Mouse (Mus musculus) heart, embryonic 10.5 days (tissue): ENCODE results near the gene Fam133b. TPM values are rescaled to one million over a fixed set of nuclear protein-coding genes. Genes with fewer than 3 reads are reported as not detected.

Experiments
- DNase-seq: peaks from one replicate; pipeline ENCODE4 v3.0.0-alpha.2; 2017; ENCODE audit warnings: low spot score
- H3K27ac ChIP-seq: fragments of 300-500 bp; sonication (generic); 2 replicates; pipeline ENCODE4 v1.5.1; 2016; ENCODE audit warnings: mild to moderate bottlenecking
- H3K27me3 ChIP-seq: fragments of 300-500 bp; sonication (generic); 2 replicates; pipeline ENCODE4 v1.6.1; 2016; ENCODE audit warnings: mild to moderate bottlenecking; ENCODE audit not compliant: poor library complexity, insufficient read depth, severe bottlenecking
- H3K36me3 ChIP-seq: fragments of 300-500 bp; sonication (generic); 2 replicates; pipeline ENCODE4 v1.6.1; 2016; ENCODE audit warnings: mild to moderate bottlenecking, moderate library complexity
- H3K4me1 ChIP-seq: fragments of 300-500 bp; sonication (generic); 2 replicates; pipeline ENCODE4 v1.6.1; 2016; ENCODE audit warnings: mild to moderate bottlenecking
- H3K4me3 ChIP-seq: fragments of 300-500 bp; sonication (generic); 2 replicates; pipeline ENCODE4 v1.5.1; 2016; ENCODE audit warnings: mild to moderate bottlenecking, moderate library complexity
- H3K9me3 ChIP-seq: fragments of 300-500 bp; sonication (generic); 2 replicates; pipeline ENCODE4 v1.6.1; 2016; ENCODE audit warnings: mild to moderate bottlenecking, moderate library complexity
- WGBS: fragments of 180-500 bp; shearing (Covaris S2); methylation state at CpG from one replicate; pipeline ENCODE4 v1.1.7; 2016; 5-methylcytosine and 5-hydroxymethylcytosine counted together
- polyA plus RNA-seq: library from polyadenylated mRNA; unstranded; fragments of >200 nt; fragmentation: Nextera tagmentation; extraction: Ambion mirVana; gene quantifications from 2 replicates; pipeline ENCODE4 v1.2.1, GENCODE M21; 2016

Fam133b gene
- 15.8 and 19.3 TPM in 2 replicates for polyA plus RNA-seq

DNA sequence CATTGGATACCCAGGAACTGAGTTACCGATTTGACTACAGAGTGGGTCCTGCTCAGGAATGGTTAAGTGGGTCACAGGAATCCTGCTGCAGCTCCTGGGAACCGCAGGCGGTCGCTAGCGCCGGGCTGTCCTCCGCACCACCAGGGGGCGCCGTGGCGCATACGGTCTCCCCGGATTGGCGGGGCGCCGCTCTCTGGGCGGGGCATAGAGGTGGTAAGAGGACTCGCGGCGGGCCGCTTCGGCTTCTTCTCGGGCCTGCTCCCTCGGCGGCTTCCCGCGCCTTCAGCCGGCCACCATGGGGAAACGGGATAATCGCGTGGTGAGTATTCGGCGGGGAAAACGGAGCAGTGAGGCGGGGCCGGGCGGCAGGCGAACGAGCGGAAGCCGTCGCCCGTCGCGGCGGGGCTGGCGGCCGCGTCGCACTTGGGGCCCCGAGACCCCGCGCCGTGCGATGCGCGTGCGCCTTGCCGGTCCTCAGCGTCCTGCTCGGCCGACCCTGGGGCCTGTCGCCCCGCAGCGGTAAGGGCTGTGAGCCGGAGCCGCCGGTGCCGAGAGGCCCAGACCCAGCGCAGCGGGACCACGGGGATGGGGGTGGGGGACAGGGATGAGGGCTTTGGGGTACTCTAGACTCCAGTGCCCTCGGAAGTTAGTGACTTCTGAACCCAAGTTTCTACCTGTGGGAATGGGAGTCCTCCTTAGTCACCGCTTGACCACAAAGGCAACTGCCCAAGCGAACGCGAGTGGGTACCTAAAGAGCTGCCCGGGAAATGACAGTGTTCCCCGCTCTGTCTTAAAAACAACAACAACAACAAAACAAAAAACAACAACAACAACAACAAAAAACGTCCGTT, at the start of gene Fam133b:
Gene Fam133b (plus strand): TSS at position 205 of the 851 bp plus-strand sequence.
- no peaks in the 10 kb centered on the region; the same call in 1 of the 2 replicates for H3K9me3 ChIP-seq
- H3K36me3 ChIP-seq, result peaks cover 10% of the 10 kb centered on the region
- peak within 1 kb of the TSS; percentile 96 for H3K27ac ChIP-seq
- H3K4me3 ChIP-seq, result peak within 1 kb of the TSS; percentile 88
- DNase-seq, result peak; percentile 96
- peaks cover 11% of the 10 kb centered on the region for H3K4me1 ChIP-seq
- no peaks in the 10 kb centered on the region for H3K27me3 ChIP-seq
- WGBS, result under 1% methylated on average over 80 of the region's 80 CpGs

DNA sequence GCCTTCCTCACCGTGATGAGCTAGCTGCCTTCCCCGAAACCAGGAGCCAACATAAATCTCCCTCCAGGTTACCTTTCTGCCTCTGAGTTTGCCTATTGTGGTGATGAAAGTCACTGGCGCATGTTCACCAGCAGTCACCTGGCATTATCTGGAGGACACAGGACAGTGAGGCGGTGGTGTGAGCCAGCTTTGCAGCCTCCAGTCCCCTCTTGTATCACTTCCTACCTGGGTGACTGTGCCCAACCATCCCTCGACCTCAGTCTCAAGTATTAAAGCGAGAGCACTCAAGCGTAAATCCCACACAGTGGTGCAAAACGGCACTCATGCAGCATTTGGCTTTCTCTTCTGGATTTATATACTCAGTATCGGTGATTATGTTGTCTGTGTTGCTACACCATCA, 49.7 kb upstream of the Fam133b start:
- DNase-seq, result no peak
- Histone ChIP-seq H3K4me3 (no peak overlapping the region), H3K27ac (no peak overlapping the region), H3K27me3 (no peaks in the 10 kb centered on the region), H3K4me1 (peaks cover 11% of the 10 kb centered on the region), H3K36me3 (peaks cover 8% of the 10 kb centered on the region; the same call in 1 of the 2 replicates), H3K9me3 (no peaks in the 10 kb centered on the region)
- 84% methylated on average over 9 of the region's 9 CpGs for WGBS

DNA sequence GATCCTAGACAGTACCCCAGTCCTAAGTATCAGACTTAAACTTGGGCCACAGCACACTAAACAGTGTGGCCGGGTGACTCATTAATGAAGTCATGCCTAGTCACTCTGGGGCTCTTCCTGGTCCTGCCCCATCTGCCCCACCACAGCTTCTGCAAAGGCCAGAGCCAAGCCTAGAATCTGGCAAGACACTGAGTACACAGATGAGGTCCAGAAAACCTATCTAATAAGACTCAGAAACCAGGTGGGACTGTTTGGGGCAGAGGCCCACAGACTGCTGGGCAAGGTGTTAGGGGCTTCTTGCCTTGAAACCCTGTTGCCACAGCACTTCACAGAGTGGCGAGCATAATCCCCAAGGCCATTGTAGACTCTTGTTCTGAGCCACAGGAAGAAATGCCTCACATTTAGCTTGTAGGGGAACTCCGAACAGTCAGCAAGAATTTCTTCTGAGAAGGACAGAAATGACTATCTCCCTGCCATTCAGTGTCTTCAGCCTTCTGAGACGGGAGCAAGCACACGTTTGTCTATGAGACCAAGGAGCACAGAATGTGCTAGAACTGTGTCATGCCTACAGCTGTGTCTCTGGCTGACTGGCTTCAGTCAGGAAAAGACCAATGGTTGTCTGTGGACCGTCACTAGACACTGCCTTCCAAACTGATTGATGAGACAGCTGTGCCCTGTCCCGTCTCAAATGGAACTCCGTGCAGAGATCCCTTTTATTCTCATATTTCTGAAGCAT, 49.0 kb upstream of the Fam133b start:
- WGBS, result 82% methylated on average over 8 of the region's 8 CpGs

DNA sequence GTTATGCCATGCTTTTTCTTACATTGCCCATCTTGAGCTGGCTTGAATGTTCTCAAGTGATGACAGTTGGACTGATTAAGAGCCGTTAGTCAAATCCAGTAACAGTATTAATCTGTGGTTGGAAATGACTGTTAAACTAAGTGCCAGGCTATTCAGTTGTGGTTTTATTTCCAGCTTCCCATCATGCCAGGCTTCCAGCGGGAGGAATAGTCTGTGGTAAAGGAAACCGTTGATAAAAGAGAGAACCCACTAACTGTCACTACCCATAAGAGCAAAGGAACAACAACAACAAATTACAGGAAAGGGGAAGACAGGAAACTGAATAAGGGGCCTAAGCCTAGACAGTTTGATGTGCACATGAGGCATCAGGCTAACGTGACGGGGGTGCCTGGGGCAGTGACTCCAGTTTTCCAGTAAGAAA, 46.1 kb upstream of the Fam133b start:
- H3K4me1 ChIP-seq, result peaks cover 15% of the 10 kb centered on the region
- H3K4me3 ChIP-seq, result no peak overlapping the region
- no peaks in the 10 kb centered on the region for H3K9me3 ChIP-seq
- WGBS, result 68% methylated on average over 5 of the region's 5 CpGs
- H3K27me3 ChIP-seq, result no peaks in the 10 kb centered on the region
- H3K36me3 ChIP-seq, result peaks cover 8% of the 10 kb centered on the region; the same call in 1 of the 2 replicates
- DNase-seq, result no peak
- no peak overlapping the region for H3K27ac ChIP-seq

More for the DNA sequence above, 49.0 kb upstream of the Fam133b start:
- H3K9me3 ChIP-seq, result no peaks in the 10 kb centered on the region
- H3K27me3 ChIP-seq, result no peaks in the 10 kb centered on the region
- no peak overlapping the region for H3K4me3 ChIP-seq
- DNase-seq, result no peak
- H3K4me1 ChIP-seq, result peaks cover 11% of the 10 kb centered on the region
- H3K36me3 ChIP-seq, result peaks cover 8% of the 10 kb centered on the region; the same call in 1 of the 2 replicates
- no peak overlapping the region for H3K27ac ChIP-seq

DNA sequence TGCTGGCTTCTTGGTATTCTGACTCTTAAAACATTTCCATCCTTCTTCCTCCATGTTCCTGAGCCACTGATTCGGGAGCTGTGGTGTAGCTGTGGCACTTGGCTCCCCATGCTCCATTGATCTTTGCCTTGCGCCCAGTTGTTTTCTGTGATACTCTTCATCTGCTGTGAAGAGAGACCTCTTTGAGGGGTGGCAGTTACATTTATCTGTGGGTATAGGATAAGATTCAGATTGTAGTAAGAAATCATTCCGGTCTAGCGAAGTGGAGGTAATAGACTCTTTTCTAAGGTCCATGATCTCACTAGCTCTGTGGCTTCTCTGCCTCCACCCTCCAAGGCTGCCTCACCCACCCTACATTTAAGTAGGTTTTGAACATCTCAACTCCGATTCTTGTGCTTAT, 43.3 kb upstream of the Fam133b start:
- DNase-seq, result no peak
- no peaks in the 10 kb centered on the region for H3K27me3 ChIP-seq
- no peaks in the 10 kb centered on the region for H3K36me3 ChIP-seq
- H3K9me3 ChIP-seq, result no peaks in the 10 kb centered on the region
- H3K4me3 ChIP-seq, result no peak overlapping the region
- H3K27ac ChIP-seq, result no peak overlapping the region
- WGBS, result 80% methylated on average over 5 of the region's 5 CpGs
- H3K4me1 ChIP-seq, result peaks cover 24% of the 10 kb centered on the region

DNA sequence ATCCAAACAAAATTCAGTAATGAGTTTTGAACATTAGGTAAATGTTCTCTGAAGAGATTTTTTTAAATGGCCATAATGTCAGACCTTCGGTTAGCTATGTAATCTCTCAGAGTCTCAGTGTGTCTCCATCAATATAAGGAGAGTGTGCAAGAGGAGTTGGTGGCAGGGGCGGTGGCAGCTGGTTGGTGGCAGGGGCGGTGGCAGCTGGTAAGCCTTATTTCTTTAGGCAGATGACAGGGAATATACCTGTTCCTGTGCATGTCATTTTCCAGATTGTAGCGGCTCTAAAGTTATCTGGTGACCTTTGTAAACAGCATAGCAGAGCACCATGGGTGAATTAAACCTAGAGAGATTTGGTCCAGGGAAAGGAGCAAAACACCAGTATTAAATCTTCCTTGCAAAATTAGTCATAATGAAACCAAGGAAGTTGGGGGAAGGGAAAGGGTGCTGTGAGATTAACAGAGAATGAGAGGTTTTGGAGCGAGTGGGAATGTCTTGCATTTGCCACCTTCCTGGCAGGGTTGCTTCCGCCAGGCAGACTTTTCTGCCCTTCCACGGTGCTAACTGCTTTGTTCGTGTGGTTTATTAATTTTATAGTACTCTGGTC, 42.6 kb upstream of the Fam133b start:
- H3K27me3 ChIP-seq, result no peaks in the 10 kb centered on the region
- H3K9me3 ChIP-seq, result no peaks in the 10 kb centered on the region
- no peak for DNase-seq
- 74% methylated on average over 8 of the region's 8 CpGs for WGBS
- peaks cover 24% of the 10 kb centered on the region for H3K4me1 ChIP-seq
- H3K36me3 ChIP-seq, result no peaks in the 10 kb centered on the region
- no peak overlapping the region for H3K4me3 ChIP-seq
- H3K27ac ChIP-seq, result no peak overlapping the region; the same call in 1 of the 2 replicates

DNA sequence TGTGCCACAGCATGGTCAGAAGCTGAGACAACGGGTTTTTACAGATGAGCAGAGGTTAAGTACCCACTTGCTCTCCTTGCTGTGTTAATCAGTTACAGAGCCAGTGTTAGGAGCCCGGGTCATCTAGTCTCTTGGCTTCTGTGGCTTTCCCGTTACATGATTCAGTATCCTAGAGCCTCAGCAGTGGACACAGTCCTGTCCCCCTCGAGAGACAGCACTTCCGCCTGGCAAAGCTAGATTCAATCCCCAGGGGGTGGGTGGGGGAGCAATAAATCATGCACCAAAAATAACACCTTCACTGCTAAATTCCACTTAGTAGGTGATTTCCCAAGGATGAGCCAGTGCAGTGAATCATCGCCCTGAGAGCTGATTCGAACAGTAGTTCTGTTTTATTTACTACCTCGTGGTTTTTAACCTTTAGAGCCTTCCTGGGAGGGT, 42.0 kb upstream of the Fam133b start:
- no peaks in the 10 kb centered on the region for H3K36me3 ChIP-seq
- peak overlapping the region; percentile 13; the same call in 1 of the 2 replicates for H3K27ac ChIP-seq
- WGBS, result 45% methylated on average over 8 of the region's 8 CpGs
- peaks cover 24% of the 10 kb centered on the region for H3K4me1 ChIP-seq
- H3K4me3 ChIP-seq, result no peak overlapping the region
- no peaks in the 10 kb centered on the region for H3K27me3 ChIP-seq
- DNase-seq, result no peak
- no peaks in the 10 kb centered on the region for H3K9me3 ChIP-seq

DNA sequence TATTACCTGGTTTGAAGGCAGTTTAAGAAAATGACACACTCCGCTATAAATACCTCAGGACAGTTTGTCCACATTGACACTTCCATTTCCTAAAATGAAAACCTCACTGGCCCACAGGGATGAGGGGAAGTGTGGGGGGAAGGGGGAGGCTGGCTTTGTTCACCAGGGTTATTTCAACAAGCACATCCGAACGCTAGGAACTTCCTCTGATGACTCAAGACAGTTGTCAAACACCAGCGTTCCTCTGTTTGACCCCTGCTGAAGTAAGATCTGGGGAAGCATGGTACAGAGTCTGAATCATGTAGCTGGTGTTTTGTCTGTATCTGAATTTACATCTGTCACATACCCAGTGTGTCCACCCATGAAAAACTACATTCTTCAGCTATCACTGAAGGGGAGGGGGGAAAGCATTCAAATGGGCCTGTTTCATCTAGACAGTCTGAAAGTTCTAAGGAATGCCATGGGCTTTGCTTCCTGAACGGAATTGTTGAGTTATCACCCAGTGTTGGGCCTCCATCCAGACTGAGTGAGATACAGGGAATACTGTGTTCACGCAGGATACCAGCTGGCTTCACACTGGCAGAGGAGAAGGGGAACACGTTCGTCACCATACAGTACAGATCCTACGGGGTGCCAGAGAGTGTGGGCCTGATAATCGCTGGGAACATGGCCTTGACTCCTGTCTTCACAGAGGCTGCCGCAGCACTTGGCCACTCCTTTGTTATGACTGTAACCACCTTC, 40.9 kb upstream of the Fam133b start:
- Histone ChIP-seq H3K4me3 (no peak overlapping the region), H3K9me3 (no peaks in the 10 kb centered on the region), H3K27ac (no peak overlapping the region), H3K36me3 (no peaks in the 10 kb centered on the region), H3K27me3 (no peaks in the 10 kb centered on the region), H3K4me1 (peaks cover 24% of the 10 kb centered on the region)
- DNase-seq, result no peak
- 59% methylated on average over 11 of the region's 11 CpGs for WGBS

DNA sequence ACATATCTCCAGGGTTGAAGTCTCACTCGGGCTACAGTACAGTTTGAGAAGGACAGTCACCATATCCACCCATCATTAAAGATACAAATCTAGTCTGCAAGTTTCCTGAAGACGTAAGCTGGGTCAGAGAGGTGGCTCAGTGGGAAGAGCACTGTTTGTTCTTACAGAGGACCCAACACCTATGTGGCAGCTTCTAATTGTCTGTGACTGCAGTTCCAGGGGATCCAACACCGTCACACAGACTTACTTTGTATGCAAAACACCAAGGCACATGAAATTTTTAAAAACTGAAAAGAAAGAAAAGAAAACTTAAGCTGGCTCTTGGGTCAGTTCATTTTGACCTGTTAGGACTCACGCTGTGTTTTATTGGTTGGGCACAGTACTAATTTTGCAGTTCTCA, 40.3 kb upstream of the Fam133b start:
- H3K27ac ChIP-seq, result no peak overlapping the region
- H3K27me3 ChIP-seq, result no peaks in the 10 kb centered on the region
- H3K4me3 ChIP-seq, result no peak overlapping the region
- H3K36me3 ChIP-seq, result no peaks in the 10 kb centered on the region
- H3K4me1 ChIP-seq, result peaks cover 24% of the 10 kb centered on the region
- no peaks in the 10 kb centered on the region for H3K9me3 ChIP-seq
- WGBS, result 75% methylated on average over 4 of the region's 4 CpGs
- DNase-seq, result no peak

DNA sequence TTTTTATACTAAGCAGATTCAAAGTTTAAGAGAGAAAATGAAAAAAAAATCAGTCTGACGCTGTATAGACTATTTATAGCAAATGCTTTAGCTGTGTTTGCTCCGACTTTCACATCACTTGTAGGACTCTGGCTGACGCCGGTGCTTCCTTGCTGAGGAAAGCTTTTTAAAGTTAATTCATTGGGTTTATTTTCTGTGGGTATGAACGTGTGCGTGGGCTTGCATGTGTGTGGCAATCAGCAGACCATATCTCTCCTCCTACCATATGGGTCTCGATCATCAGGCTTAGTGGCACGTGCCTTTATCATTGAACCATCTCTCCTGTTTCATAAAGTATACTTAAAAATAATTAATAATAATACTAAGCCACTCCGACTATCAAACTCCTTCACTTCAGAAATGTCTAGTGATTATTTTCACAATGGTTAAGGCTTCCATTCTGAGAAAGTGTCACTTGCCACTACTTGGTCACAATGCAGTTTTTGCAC, 39.8 kb upstream of the Fam133b start:
- H3K36me3 ChIP-seq, result no peaks in the 10 kb centered on the region

DNA sequence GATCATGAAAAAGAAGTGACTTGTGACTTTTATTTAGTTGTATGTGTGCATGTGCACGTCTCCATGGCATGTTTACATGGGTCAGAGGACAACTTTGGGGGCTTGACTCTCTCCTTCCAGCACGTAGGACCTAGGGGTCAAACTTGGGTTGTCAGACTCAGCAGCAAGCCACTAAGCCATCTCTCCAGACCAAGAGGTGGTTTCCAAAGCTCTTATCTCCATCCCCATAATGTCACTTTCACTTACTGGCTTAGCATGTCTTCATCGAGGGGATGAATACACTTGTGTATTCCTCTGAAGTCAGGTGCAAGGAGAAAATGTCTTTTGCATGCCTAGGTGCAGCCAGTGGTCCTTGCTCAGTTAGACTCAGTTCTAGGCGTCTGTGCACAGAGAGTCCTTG, 39.2 kb upstream of the Fam133b start:
- WGBS, result 64% methylated on average over 4 of the region's 4 CpGs
- Histone ChIP-seq H3K9me3 (no peaks in the 10 kb centered on the region), H3K4me1 (peaks cover 24% of the 10 kb centered on the region), H3K27ac (no peak overlapping the region), H3K36me3 (no peaks in the 10 kb centered on the region), H3K4me3 (no peak overlapping the region), H3K27me3 (no peaks in the 10 kb centered on the region)
- DNase-seq, result no peak

More for the DNA sequence above, 39.8 kb upstream of the Fam133b start:
- no peak for DNase-seq
- H3K27me3 ChIP-seq, result no peaks in the 10 kb centered on the region
- 76% methylated on average over 9 of the region's 9 CpGs for WGBS
- no peak overlapping the region for H3K4me3 ChIP-seq
- H3K9me3 ChIP-seq, result no peaks in the 10 kb centered on the region
- H3K27ac ChIP-seq, result no peak overlapping the region
- peaks cover 24% of the 10 kb centered on the region for H3K4me1 ChIP-seq

DNA sequence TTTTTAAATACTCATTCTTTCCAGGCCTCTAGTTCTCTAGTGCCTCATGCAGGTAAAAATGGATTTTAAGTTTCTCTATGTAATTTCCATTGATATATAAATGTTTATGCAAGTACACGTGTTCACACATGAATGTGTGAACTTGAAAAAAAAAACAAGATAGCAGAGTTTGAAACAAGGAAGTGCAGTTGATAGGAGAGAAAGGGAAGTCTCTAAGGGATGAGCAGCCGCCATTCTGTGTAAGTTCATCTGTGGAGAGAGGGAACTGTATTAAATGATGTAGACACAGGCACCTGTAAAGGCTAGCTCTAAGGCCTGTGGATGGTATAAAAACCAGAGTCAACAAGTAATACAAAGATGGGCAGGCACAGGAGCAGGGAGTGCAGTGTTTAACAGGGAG, 38.1 kb upstream of the Fam133b start:
- no peaks in the 10 kb centered on the region for H3K36me3 ChIP-seq
- WGBS, result 69% methylated on average over 2 of the region's 2 CpGs
- no peak overlapping the region for H3K27ac ChIP-seq
- H3K4me3 ChIP-seq, result no peak overlapping the region
- peaks cover 24% of the 10 kb centered on the region for H3K4me1 ChIP-seq
- H3K27me3 ChIP-seq, result no peaks in the 10 kb centered on the region
- no peaks in the 10 kb centered on the region for H3K9me3 ChIP-seq
- DNase-seq, result no peak
